Mouse (Mus musculus): Measurements from ENCODE around the gene Degs2.

Degs2 gene

GRCm38 (mm10) chr12:108653358-108654335 is 48.5 kb downstream of the Degs2 start:
- no peak for DNase-seq (ENCODE audit: extremely low spot score)

GRCm38 (mm10) chr12:108651053-108651660 is 51.0 kb downstream of the Degs2 start:
- no peak for DNase-seq (ENCODE audit: extremely low spot score)

- no peak for DNase-seq (ENCODE audit: extremely low spot score)
These were observed 54.3 kb downstream of the Degs2 start for GRCm38 (mm10) chr12:108647784-108648183.

- DNase-seq (ENCODE audit: extremely low spot score), result no peak
These were observed 55.9 kb downstream of the Degs2 start for GRCm38 (mm10) chr12:108646234-108646633.

- DNase-seq (ENCODE audit: extremely low spot score), result no peak
These were observed 60.1 kb downstream of the Degs2 start for GRCm38 (mm10) chr12:108642019-108642418.

GRCm38 (mm10) chr12:108639126-108639525 is 63.0 kb downstream of the Degs2 start:
- DNase-seq (ENCODE audit: extremely low spot score), result no peak

GRCm38 (mm10) chr12:108637440-108637839 is 64.7 kb downstream of the Degs2 start:
- DNase-seq (ENCODE audit: extremely low spot score), result no peak

GRCm38 (mm10) chr12:108635501-108635900 is 66.6 kb downstream of the Degs2 start:
- no peak for DNase-seq (ENCODE audit: extremely low spot score)

- DNase-seq (ENCODE audit: extremely low spot score), result no peak
These were observed 68.1 kb downstream of the Degs2 start for GRCm38 (mm10) chr12:108634031-108634430.

- DNase-seq (ENCODE audit: extremely low spot score), result no peak
These were observed 69.6 kb downstream of the Degs2 start for GRCm38 (mm10) chr12:108632501-108632900.

- no peak for DNase-seq (ENCODE audit: extremely low spot score)
These were observed 71.1 kb downstream of the Degs2 start for GRCm38 (mm10) chr12:108630741-108631688.

- no peak for DNase-seq (ENCODE audit: extremely low spot score)
These were observed 72.6 kb downstream of the Degs2 start for GRCm38 (mm10) chr12:108629556-108629955.

Data from embryo, embryonic 9.5 days (tissue).